Mouse (Mus musculus): ENCODE measurements around the gene Mobp.

- TF ChIP-seq ZNF384 (IDR thresholded peaks at IDR 0.05; ENCODE audit: low read depth, low read length) (no peak), CHD2 (IDR thresholded peaks at IDR 0.05; ENCODE audit: low read depth, low read length) (no peak)
Observed at GRCm38 (mm10) chr9:120135454-120135853, 14.1 kb upstream of the Mobp start.
